Mouse (Mus musculus): ENCODE data around the gene Fam214a. TPM values are rescaled to one million over a fixed set of nuclear protein-coding genes. Genes with fewer than 3 reads are reported as not detected.

Fam214a gene
- polyA plus RNA-seq, 1 experiment from 2014 or later = 8.9 TPM

- Histone ChIP-seq H3K9me3 (ENCODE audit: low read depth, low read length) (no peaks in the 10 kb centered on the region), H3K4me1 (ENCODE audit: insufficient read depth) (no peaks in the 10 kb centered on the region), H3K27me3 (ENCODE audit: insufficient read depth, low read length) (no peaks in the 10 kb centered on the region), H3K9ac (no peak overlapping the region), H3K27ac (ENCODE audit: low read depth) (no peak overlapping the region), H3K36me3 (ENCODE audit: insufficient read depth) (no peaks in the 10 kb centered on the region), H3K4me2 (no peak overlapping the region), H3K4me3 (ENCODE audit: low read depth, low read length) (no peak overlapping the region)
- no peak for TF ChIP-seq CTCF (IDR thresholded peaks at IDR 0.05; ENCODE audit: low read depth)
- ATAC-seq (ENCODE audit: insufficient read depth) (no peak), DNase-seq (no peak)
- 76% methylated on average over 4 of the region's 4 CpGs for WGBS
Measured at GRCm38 (mm10) chr9:74929981-74930423, 22.7 kb upstream of the Fam214a start.

- no peak for TF ChIP-seq CTCF (IDR thresholded peaks at IDR 0.05; ENCODE audit: low read depth)
- no peak for ATAC-seq (ENCODE audit: insufficient read depth)
Measured at GRCm38 (mm10) chr9:74930653-74931052, 22.0 kb upstream of the Fam214a start.

DNA sequence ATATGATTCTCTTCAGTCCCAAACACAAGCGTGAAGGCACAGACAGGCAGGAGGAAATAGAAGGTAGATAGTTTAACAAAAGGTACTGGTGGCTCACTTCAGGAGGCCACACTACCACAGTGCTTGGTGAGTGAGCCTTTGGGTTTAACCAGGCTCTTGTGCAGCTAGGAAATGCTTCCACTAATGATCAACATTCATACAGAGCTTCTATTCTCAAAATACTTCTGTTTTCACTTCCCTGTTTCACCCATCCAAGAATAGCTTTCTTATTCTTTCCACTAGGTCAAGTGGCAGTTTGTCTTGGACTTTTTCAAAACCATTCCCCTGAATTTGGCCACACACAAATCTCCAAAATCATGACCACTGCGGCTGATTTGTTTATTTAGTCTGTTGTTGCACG lies 17.4 kb upstream of the Fam214a start:
- Histone ChIP-seq H3K27me3 (ENCODE audit: insufficient read depth, low read length) (no peaks in the 10 kb centered on the region), H3K4me2 (no peak overlapping the region), H3K9ac (no peak overlapping the region), H3K36me3 (ENCODE audit: insufficient read depth) (no peaks in the 10 kb centered on the region), H3K4me1 (ENCODE audit: insufficient read depth) (no peaks in the 10 kb centered on the region; the same call in 1 of the 2 replicates), H3K4me3 (ENCODE audit: low read depth, low read length) (no peak overlapping the region), H3K27ac (ENCODE audit: low read depth) (no peak overlapping the region), H3K9me3 (ENCODE audit: low read depth, low read length) (no peaks in the 10 kb centered on the region)
- ATAC-seq (ENCODE audit: insufficient read depth) = no peak
- 64% methylated on average over 3 of the region's 3 CpGs for WGBS
- DNase-seq = no peak
- TF ChIP-seq CTCF (IDR thresholded peaks at IDR 0.05; ENCODE audit: low read depth) = no peak

More at GRCm38 (mm10) chr9:74930653-74931052, 22.0 kb upstream of the Fam214a start:
- Histone ChIP-seq H3K9me3 (ENCODE audit: low read depth, low read length) (no peaks in the 10 kb centered on the region), H3K27ac (ENCODE audit: low read depth) (no peak overlapping the region), H3K9ac (no peak overlapping the region), H3K4me1 (ENCODE audit: insufficient read depth) (no peaks in the 10 kb centered on the region), H3K4me3 (ENCODE audit: low read depth, low read length) (no peak overlapping the region), H3K36me3 (ENCODE audit: insufficient read depth) (no peaks in the 10 kb centered on the region), H3K27me3 (ENCODE audit: insufficient read depth, low read length) (no peaks in the 10 kb centered on the region), H3K4me2 (no peak overlapping the region)
- no peak for DNase-seq
- 68% methylated on average over 5 of the region's 5 CpGs for WGBS

DNA sequence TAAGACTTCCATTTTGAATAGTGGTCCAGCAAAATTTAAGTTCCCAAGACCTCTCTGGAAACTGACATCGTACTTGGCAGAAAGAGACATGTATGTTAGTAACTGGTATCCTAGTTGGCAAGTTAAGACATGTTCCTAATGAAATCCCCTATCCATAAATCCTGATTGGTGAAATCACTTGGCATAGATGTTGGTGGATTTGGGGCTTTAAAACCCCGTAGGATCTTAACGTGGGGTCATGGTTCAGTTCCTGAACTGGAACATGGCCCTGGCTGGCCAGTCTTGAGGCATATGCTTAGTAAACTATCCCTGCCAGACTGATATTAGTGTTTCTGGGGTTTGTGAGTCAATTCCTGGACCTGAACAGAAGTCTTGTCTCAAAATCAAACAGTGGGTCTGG lies 14.9 kb upstream of the Fam214a start:
- no peaks in the 10 kb centered on the region for H3K36me3 ChIP-seq (ENCODE audit: insufficient read depth)
- ATAC-seq (ENCODE audit: insufficient read depth) (no peak), DNase-seq (no peak)
- H3K9ac ChIP-seq = no peak overlapping the region
- H3K27me3 ChIP-seq (ENCODE audit: insufficient read depth, low read length) = no peaks in the 10 kb centered on the region
- no peak overlapping the region for H3K27ac ChIP-seq (ENCODE audit: low read depth)
- no peak overlapping the region for H3K4me3 ChIP-seq (ENCODE audit: low read depth, low read length)
- WGBS = 85% methylated on average over 3 of the region's 3 CpGs
- no peak overlapping the region for H3K4me2 ChIP-seq
- H3K9me3 ChIP-seq (ENCODE audit: low read depth, low read length) = no peaks in the 10 kb centered on the region
- H3K4me1 ChIP-seq (ENCODE audit: insufficient read depth) = no peaks in the 10 kb centered on the region; the same call in 1 of the 2 replicates
- no peak for TF ChIP-seq CTCF (IDR thresholded peaks at IDR 0.05; ENCODE audit: low read depth)

DNA sequence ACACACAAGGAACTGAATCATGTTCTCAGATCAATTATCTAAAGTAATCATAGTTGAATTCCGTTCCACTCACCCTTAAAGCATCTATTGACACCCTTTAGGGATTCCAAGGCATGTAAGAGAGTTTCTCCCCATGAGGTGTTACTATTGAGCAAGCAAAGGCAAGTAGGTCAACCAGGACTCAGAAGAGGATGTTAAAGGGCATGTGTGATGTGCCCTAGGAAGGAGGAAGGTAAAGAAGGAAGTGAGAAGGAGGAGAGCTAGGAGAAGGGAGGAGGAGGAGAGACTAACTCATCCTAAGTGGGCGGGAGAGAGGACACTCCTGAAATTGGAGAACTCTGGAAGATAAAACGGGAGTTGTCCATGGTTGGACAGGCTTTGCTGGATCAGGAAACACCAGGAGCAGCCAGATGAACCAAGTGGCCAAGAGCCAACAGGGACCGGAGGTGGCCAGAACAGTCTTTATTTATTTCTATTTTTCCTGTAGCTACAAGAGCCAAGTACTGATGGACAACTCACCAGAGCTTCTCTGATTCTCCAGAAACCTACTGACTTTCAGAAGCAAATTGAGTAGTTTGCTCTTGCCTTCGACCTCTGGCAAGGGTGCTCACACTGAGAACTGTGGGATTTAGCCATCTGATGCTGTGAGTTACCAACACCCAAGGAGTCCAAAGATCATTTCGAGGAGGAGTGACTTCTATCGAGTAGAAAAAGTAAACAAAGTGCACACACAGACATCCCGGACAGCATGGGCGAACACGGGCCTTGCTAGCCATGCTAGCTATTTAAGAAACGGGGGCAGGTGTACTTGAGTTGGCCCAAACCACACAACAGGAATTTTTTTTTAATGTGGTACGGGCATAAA lies 13.8 kb upstream of the Fam214a start:
- DNase-seq (peak; percentile 6), ATAC-seq (ENCODE audit: insufficient read depth) (no peak)
- no peak overlapping the region for H3K4me2 ChIP-seq
- no peak overlapping the region for H3K4me3 ChIP-seq (ENCODE audit: low read depth, low read length)
- no peaks in the 10 kb centered on the region for H3K9me3 ChIP-seq (ENCODE audit: low read depth, low read length)
- H3K27me3 ChIP-seq (ENCODE audit: insufficient read depth, low read length) = no peaks in the 10 kb centered on the region
- no peak overlapping the region for H3K27ac ChIP-seq (ENCODE audit: low read depth)
- no peaks in the 10 kb centered on the region for H3K36me3 ChIP-seq (ENCODE audit: insufficient read depth)
- H3K4me1 ChIP-seq (ENCODE audit: insufficient read depth) = no peaks in the 10 kb centered on the region; the same call in 1 of the 2 replicates
- no peak for TF ChIP-seq CTCF (IDR thresholded peaks at IDR 0.05; ENCODE audit: low read depth)
- no peak overlapping the region for H3K9ac ChIP-seq
- WGBS = 66% methylated on average over 12 of the region's 12 CpGs

DNA sequence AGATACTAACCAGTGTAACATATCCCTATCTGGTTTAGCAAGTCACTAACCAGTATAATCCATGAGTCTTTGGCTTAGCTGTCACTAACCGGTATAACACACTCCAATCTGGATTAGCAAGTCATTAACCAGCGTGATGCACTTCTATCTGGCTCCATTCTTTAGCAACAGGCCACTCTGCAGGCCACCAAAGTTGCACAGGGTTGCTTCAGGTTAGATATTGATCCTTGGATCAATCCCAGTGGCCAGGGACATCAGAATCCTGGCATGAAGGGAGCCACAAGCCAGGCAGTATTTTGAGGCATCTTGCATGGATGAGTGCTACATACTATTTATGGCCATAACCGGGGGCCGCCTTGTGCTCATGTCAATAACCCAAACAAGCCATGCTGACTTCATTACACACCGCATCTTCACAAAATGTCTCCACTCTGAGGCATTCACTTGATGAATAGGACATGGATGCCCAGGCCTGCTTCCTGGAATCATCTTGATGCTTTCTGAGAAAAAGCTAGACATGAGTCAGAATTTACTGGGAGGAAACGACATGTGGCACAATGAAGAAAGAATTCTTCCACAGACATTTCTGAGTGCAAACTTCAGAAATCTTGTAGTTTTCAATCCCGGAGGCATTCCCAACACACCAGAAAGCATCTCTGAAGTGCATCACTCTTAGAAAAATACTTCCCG lies 5.8 kb upstream of the Fam214a start:
- no peak for DNase-seq
- ATAC-seq (ENCODE audit: insufficient read depth) = no peak
- no peaks in the 10 kb centered on the region for H3K27me3 ChIP-seq (ENCODE audit: insufficient read depth, low read length)
- no peak overlapping the region for H3K4me2 ChIP-seq
- 87% methylated on average over 8 of the region's 8 CpGs for WGBS
- no peak overlapping the region for H3K27ac ChIP-seq (ENCODE audit: low read depth)
- no peak overlapping the region for H3K9ac ChIP-seq
- H3K4me1 ChIP-seq (ENCODE audit: insufficient read depth) = no peaks in the 10 kb centered on the region
- H3K4me3 ChIP-seq (ENCODE audit: low read depth, low read length) = no peak overlapping the region
- no peaks in the 10 kb centered on the region for H3K36me3 ChIP-seq (ENCODE audit: insufficient read depth)
- TF ChIP-seq CTCF (IDR thresholded peaks at IDR 0.05; ENCODE audit: low read depth) = no peak
- H3K9me3 ChIP-seq (ENCODE audit: low read depth, low read length) = no peaks in the 10 kb centered on the region

DNA sequence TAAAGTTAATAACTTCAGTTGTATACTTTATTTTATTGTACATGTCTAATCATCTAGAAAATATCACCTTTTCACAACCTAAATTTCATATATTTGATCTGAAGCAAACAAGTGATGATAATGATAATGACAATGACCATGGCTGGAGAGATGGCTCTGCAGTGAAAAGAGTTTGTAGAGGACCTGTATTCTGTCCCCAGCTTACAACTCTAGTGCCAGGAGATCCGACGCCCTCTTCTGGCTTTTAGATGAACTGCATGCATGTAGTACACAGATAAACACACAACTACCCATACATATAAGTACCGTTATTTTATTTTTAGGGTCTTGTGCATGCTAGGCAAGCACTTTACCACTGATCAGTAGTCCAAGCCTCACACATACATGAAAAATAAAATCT lies 1.2 kb upstream of the Fam214a start:
- 30% methylated on average over 3 of the region's 3 CpGs for WGBS

More for the DNA sequence above, 1.2 kb upstream of the Fam214a start:
- Histone ChIP-seq H3K9ac (no peak overlapping the region), H3K36me3 (ENCODE audit: insufficient read depth) (no peaks in the 10 kb centered on the region), H3K9me3 (ENCODE audit: low read depth, low read length) (no peaks in the 10 kb centered on the region), H3K4me1 (ENCODE audit: insufficient read depth) (peaks cover 4% of the 10 kb centered on the region; the same call in 1 of the 2 replicates), H3K4me2 (no peak overlapping the region), H3K27ac (ENCODE audit: low read depth) (no peak overlapping the region), H3K27me3 (ENCODE audit: insufficient read depth, low read length) (no peaks in the 10 kb centered on the region), H3K4me3 (ENCODE audit: low read depth, low read length) (no peak overlapping the region)
- peak; percentile 38; the same call in 1 of the 2 replicates for TF ChIP-seq CTCF (IDR thresholded peaks at IDR 0.05; ENCODE audit: low read depth)
- ATAC-seq (ENCODE audit: insufficient read depth) = no peak
- DNase-seq = no peak

Measured in lung, embryonic 14.5 days (tissue).